ENCODE assay signal across 7 mouse cellular contexts in the genomic region with DNA sequence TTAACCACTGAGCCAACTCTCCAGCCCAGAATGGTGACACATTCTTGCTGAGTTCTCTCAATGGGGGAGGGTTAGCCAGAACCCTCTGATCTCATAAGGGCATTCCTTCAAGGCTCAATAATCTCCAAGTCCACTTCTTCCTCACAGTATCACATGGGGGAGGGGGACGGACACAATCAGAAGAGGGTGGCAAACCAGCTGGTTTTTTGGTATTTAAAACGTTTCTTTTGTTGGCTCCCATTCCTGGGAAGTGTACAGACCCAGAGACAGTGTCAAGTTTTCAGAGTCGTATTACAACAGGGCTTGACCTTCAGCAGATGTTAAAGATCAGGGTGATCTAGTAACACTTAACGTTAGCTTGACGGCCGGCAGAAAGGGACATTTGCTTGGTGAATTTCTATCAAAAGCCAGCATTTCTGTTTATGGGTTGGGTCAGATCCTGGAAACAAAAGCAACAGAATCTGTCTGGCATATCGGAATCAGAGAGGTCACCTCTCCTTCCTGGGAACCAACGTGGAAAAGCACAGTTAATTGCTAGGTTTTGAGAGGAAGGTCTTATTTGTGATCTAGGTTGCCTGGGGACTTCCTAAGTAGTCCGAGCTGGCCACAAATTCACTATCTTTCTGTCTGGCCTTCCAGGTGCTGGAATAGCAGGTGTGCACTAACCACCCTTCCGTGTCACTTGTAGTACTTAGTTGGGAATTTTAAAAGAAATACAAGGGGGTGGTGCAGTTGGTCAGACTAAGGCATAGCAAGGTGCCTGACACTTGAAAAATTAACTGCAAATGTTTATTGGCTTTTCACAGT. TPM values are rescaled to one million over a fixed set of nuclear protein-coding genes. Genes with fewer than 3 reads are reported as not detected.
DNase-seq lines count a peak whose midpoint lies in the region; ATAC-seq and TF ChIP-seq lines count a peak whose summit lies in the region.

No protein-coding gene starts in this region.

- peak overlapping the region; percentile 50 for H3K9ac ChIP-seq in CH12.LX (ENCODE audit: insufficient read depth, low read depth)
- no peak overlapping the region for H3K9ac ChIP-seq in forebrain, embryonic 16.5 days (replicated peaks; ENCODE audit: low read depth, low read length)
- H3K9ac ChIP-seq in limb, embryonic 13.5 days = peak overlapping the region; percentile 60

- dilution Hi-C loops in CH12.LX (cut with MboI; ENCODE audit: extremely low pct_ligation_motif_present, extremely low pct_unique_long_range_greater_than_20kb, low sequenced_read_pairs) = no loop called here

- ATAC-seq in forebrain, embryonic 16.5 days = no peak
- no peak for ATAC-seq in limb, embryonic 13.5 days (ENCODE audit: low FRiP score, low read depth)

- H3K79me2 ChIP-seq in CH12.LX (replicated peaks; ENCODE audit: control insufficient read depth, extremely low read depth, insufficient read depth, poor library complexity, severe bottlenecking) = peaks cover 22% of the 10 kb centered on the region

- H3K4me2 ChIP-seq in CH12.LX (ENCODE audit: insufficient read depth, low read depth, poor library complexity, severe bottlenecking) = peak overlapping the region; percentile 88
- H3K4me2 ChIP-seq in forebrain, embryonic 16.5 days (ENCODE audit: low read length) = peak overlapping the region; percentile 64
- peak overlapping the region; percentile 71 for H3K4me2 ChIP-seq in limb, embryonic 13.5 days (replicated peaks)

- DNase-seq in CH12.LX (ENCODE audit: extremely low read depth) (peak; percentile 18), MEL-GATA-1-ER (ENCODE audit: extremely low read depth, low read depth) (peak; percentile 66)
- no peak for DNase-seq in cerebellum, postnatal 25 days
- DNase-seq in ovary, adult 18-20 months (ENCODE audit: low spot score) = no peak

- no peak overlapping the region for H3K27ac ChIP-seq in CH12.LX (ENCODE audit: insufficient read depth, low read depth)
- peak overlapping the region; percentile 76 for H3K27ac ChIP-seq in forebrain, embryonic 16.5 days (ENCODE audit: low read length)
- peak overlapping the region; percentile 90 for H3K27ac ChIP-seq in limb, embryonic 13.5 days
- peak overlapping the region; percentile 80 for H3K27ac ChIP-seq in small intestine, adult 2 months (ENCODE audit: insufficient read depth, low read depth, low read length)

- WGBS in forebrain, embryonic 16.5 days = 60% methylated on average over 10 of the region's 10 CpGs
- WGBS in limb, embryonic 13.5 days = 16% methylated on average over 10 of the region's 10 CpGs
- WGBS in small intestine, adult 2 months = 18% methylated on average over 10 of the region's 10 CpGs

- no peaks in the 10 kb centered on the region for H3K9me3 ChIP-seq in CH12.LX (replicated peaks; ENCODE audit: low read length)
- no peaks in the 10 kb centered on the region for H3K9me3 ChIP-seq in forebrain, embryonic 16.5 days (ENCODE audit: control insufficient read depth, low read length)
- no peaks in the 10 kb centered on the region for H3K9me3 ChIP-seq in limb, embryonic 13.5 days

- peaks cover 14 to 31% of the 10 kb centered on the region in 2 experiments for H3K4me1 ChIP-seq in CH12.LX (ENCODE audit: control insufficient read depth in 1 of 2, insufficient read depth in 2 of 2)
- H3K4me1 ChIP-seq in forebrain, embryonic 16.5 days (replicated peaks; ENCODE audit: control insufficient read depth, insufficient read depth, low read length) = peaks cover 19% of the 10 kb centered on the region
- peaks cover 34% of the 10 kb centered on the region for H3K4me1 ChIP-seq in limb, embryonic 13.5 days
- H3K4me1 ChIP-seq in small intestine, adult 2 months (ENCODE audit: control insufficient read depth, insufficient read depth, insufficient read length, low read length) = peaks cover 22% of the 10 kb centered on the region; the same call in 1 of the 2 replicates

- in situ Hi-C loops in CH12.LX (cut with MboI; ENCODE audit: low pct_ligation_motif_present, low pct_unique_long_range_greater_than_20kb, low sequenced_read_pairs) = no loop called here

- no peaks in the 10 kb centered on the region for H3K27me3 ChIP-seq in CH12.LX (replicated peaks)
- no peaks in the 10 kb centered on the region for H3K27me3 ChIP-seq in forebrain, embryonic 16.5 days (replicated peaks; ENCODE audit: control insufficient read depth, insufficient read depth, low read length)
- no peaks in the 10 kb centered on the region for H3K27me3 ChIP-seq in limb, embryonic 13.5 days
- H3K27me3 ChIP-seq in small intestine, adult 2 months (ENCODE audit: control insufficient read depth, insufficient read depth, low read length) = no peaks in the 10 kb centered on the region

- no peak for TF ChIP-seq CTCF in CH12.LX (conservative IDR thresholded peaks at IDR 0.05 in 1 of 2, IDR thresholded peaks at IDR 0.05 in 1 of 2; ENCODE audit: low read depth in 2 of 2, low read length in 2 of 2)
- TF ChIP-seq CTCF in small intestine, adult 2 months (IDR thresholded peaks at IDR 0.05; ENCODE audit: extremely low read depth, insufficient read length, insufficient replicate concordance, low read depth, low read length) = no peak

- H3K36me3 ChIP-seq in CH12.LX (replicated peaks in 1 of 2; ENCODE audit: control insufficient read depth in 1 of 2, insufficient read depth in 1 of 2, low read length in 1 of 2) = peaks cover 6 to 20% of the 10 kb centered on the region in 2 experiments
- H3K36me3 ChIP-seq in forebrain, embryonic 16.5 days (ENCODE audit: control insufficient read depth, insufficient read depth) = no peaks in the 10 kb centered on the region
- H3K36me3 ChIP-seq in limb, embryonic 13.5 days = no peaks in the 10 kb centered on the region
- no peaks in the 10 kb centered on the region for H3K36me3 ChIP-seq in small intestine, adult 2 months (ENCODE audit: control insufficient read depth, insufficient read depth, low read length)

- TF ChIP-seq POLR2A in CH12.LX (IDR thresholded peaks at IDR 0.05; ENCODE audit: low read depth, low read length) = no peak
- TF ChIP-seq POLR2A in small intestine, adult 2 months (IDR thresholded peaks at IDR 0.05; ENCODE audit: low read depth, low read length) = no peak

- TF ChIP-seq RAD21 in CH12.LX (IDR thresholded peaks at IDR 0.05; ENCODE audit: low read depth, low read length) = no peak

- H3K4me3 ChIP-seq in CH12.LX (replicated peaks in 1 of 3; ENCODE audit: low read depth in 2 of 3, low read length in 2 of 3, poor library complexity in 1 of 3) = peak overlapping the region; percentile 65 to 76 (median 72)
- peak overlapping the region; percentile 92 for H3K4me3 ChIP-seq in forebrain, embryonic 16.5 days (replicated peaks; ENCODE audit: low read length)
- H3K4me3 ChIP-seq in limb, embryonic 13.5 days = peak overlapping the region; percentile 92
- H3K4me3 ChIP-seq in small intestine, adult 2 months (ENCODE audit: low read depth, low read length) = no peak overlapping the region

- TF ChIP-seq EP300 in CH12.LX (IDR thresholded peaks at IDR 0.05; ENCODE audit: low read length) = no peak

TF ChIP-seq in CH12.LX, 34 proteins besides CTCF, POLR2A, EP300 and RAD21:
- TF ChIP-seq TBP (conservative IDR thresholded peaks at IDR 0.05; ENCODE audit: low read depth, low read length) (peak; percentile 66; the same call in 1 of the 2 replicates), BHLHE40 (IDR thresholded peaks at IDR 0.05; ENCODE audit: low read depth, low read length) (no peak), UBTF (IDR thresholded peaks at IDR 0.05; ENCODE audit: low read depth, low read length) (no peak)

RNA-seq across cellular contexts. Expression of a gene that starts 1.1 kb away (rescaled TPM):
- total RNA-seq in CH12.LX (2012; rRNA removed) = 8.2 and 8.6 TPM in 2 replicates
- total RNA-seq in CH12.LX (2014; rRNA removed) = 11.0 and 12.3 TPM in 2 replicates
- 15.3 and 16.3 TPM in 2 replicates for polyA plus RNA-seq in CH12.LX (2012; ENCODE audit: insufficient read length, low read depth)
- 10.8 and 12.3 TPM in 2 replicates for polyA plus RNA-seq in forebrain, embryonic 16.5 days (2015; fragmentation: Nextera tagmentation; extraction: Ambion mirVana)
- polyA plus RNA-seq in limb, embryonic 13.5 days (2015; fragmentation: Nextera tagmentation; extraction: Ambion mirVana) = 16.3 and 18.5 TPM in 2 replicates
- polyA plus RNA-seq in small intestine, adult 2 months (2012; rRNA removed) = 11.7 and 24.7 TPM in 2 replicates

Comparison
In these comparisons a context has a peak if more than half of its experiments do, and no peak if none do; other contexts are left out.
1. DNase-seq: peak in CH12.LX (single experiment) and MEL-GATA-1-ER (single experiment); none in cerebellum, postnatal 25 days (0 of 2) and ovary, adult 18-20 months (single experiment).
2. Peak in every context shown above with its lines, with median percentiles within 50 percentile points of each other: H3K4me2 ChIP-seq.